Mouse (Mus musculus): ENCODE results near the gene Rab7b. TPM values are rescaled to one million over a fixed set of nuclear protein-coding genes. Genes with fewer than 3 reads are reported as not detected.
A peak's percentile ranks its signal among the peaks of the same experiment; 100 is the strongest.

Rab7b gene
- polyA plus RNA-seq, 1 experiment from 2014 or later, result 12.5 TPM

GRCm38 (mm10) chr1:131721989-131722388 is 33.5 kb downstream of the Rab7b start:
- no peak overlapping the region for H3K9ac ChIP-seq (ENCODE audit: low read length)
- no peak overlapping the region for H3K4me3 ChIP-seq (replicated peaks; ENCODE audit: low read length)
- no peak overlapping the region for H3K4me2 ChIP-seq (ENCODE audit: low read depth, low read length)
- whole genome bisulfite sequencing, result 63% methylated on average over 3 of the region's 3 CpGs
- no peak for ATAC-seq (ENCODE audit: insufficient read depth, low FRiP score)
- H3K36me3 ChIP-seq (ENCODE audit: control insufficient read depth, insufficient read depth, low read length), result no peaks in the 10 kb centered on the region
- H3K27ac ChIP-seq (ENCODE audit: low read length), result no peak overlapping the region
- H3K9me3 ChIP-seq (replicated peaks; ENCODE audit: control insufficient read depth, low read length), result no peaks in the 10 kb centered on the region
- H3K4me1 ChIP-seq (ENCODE audit: control insufficient read depth, insufficient read depth, low read length), result 0 out of 2 replicates have a peak, but pooled peaks cover 3% of the 10 kb centered on the region
- H3K27me3 ChIP-seq (ENCODE audit: control insufficient read depth, insufficient read depth, low read length), result no peaks in the 10 kb centered on the region

GRCm38 (mm10) chr1:131723549-131723948 is 35.1 kb downstream of the Rab7b start:
- H3K4me2 ChIP-seq (ENCODE audit: low read depth, low read length), result no peak overlapping the region
- H3K4me3 ChIP-seq (replicated peaks; ENCODE audit: low read length), result no peak overlapping the region
- no peaks in the 10 kb centered on the region for H3K9me3 ChIP-seq (replicated peaks; ENCODE audit: control insufficient read depth, low read length)
- no peak overlapping the region for H3K9ac ChIP-seq (ENCODE audit: low read length)
- ATAC-seq (ENCODE audit: insufficient read depth, low FRiP score), result no peak
- H3K36me3 ChIP-seq (ENCODE audit: control insufficient read depth, insufficient read depth, low read length), result no peaks in the 10 kb centered on the region
- H3K4me1 ChIP-seq (ENCODE audit: control insufficient read depth, insufficient read depth, low read length), result 0 out of 2 replicates have a peak, but pooled peaks cover 3% of the 10 kb centered on the region
- H3K27ac ChIP-seq (ENCODE audit: low read length), result no peak overlapping the region
- no peaks in the 10 kb centered on the region for H3K27me3 ChIP-seq (ENCODE audit: control insufficient read depth, insufficient read depth, low read length)
- WGBS, result 71% methylated on average over 4 of the region's 4 CpGs

- no peak overlapping the region for H3K9ac ChIP-seq (ENCODE audit: low read length)
- no peaks in the 10 kb centered on the region for H3K36me3 ChIP-seq (ENCODE audit: control insufficient read depth, insufficient read depth, low read length)
- WGBS, result 62% methylated on average over 6 of the region's 6 CpGs
- H3K4me2 ChIP-seq (ENCODE audit: low read depth, low read length), result no peak overlapping the region
- H3K27ac ChIP-seq (ENCODE audit: low read length), result no peak overlapping the region
- H3K4me1 ChIP-seq (ENCODE audit: control insufficient read depth, insufficient read depth, low read length), result peaks cover 6% of the 10 kb centered on the region; the same call in 1 of the 2 replicates
- no peak for ATAC-seq (ENCODE audit: insufficient read depth, low FRiP score)
- no peaks in the 10 kb centered on the region for H3K27me3 ChIP-seq (ENCODE audit: control insufficient read depth, insufficient read depth, low read length)
- H3K9me3 ChIP-seq (replicated peaks; ENCODE audit: control insufficient read depth, low read length), result no peaks in the 10 kb centered on the region
- H3K4me3 ChIP-seq (replicated peaks; ENCODE audit: low read length), result no peak overlapping the region
These were observed 38.1 kb downstream of the Rab7b start for GRCm38 (mm10) chr1:131726586-131726985.

- peak; percentile 74; the same call in 1 of the 2 replicates for ATAC-seq (ENCODE audit: insufficient read depth, low FRiP score)
- no peak overlapping the region for H3K4me3 ChIP-seq (replicated peaks; ENCODE audit: low read length)
- no peaks in the 10 kb centered on the region for H3K27me3 ChIP-seq (ENCODE audit: control insufficient read depth, insufficient read depth, low read length)
- H3K4me2 ChIP-seq (ENCODE audit: low read depth, low read length), result no peak overlapping the region
- H3K9ac ChIP-seq (ENCODE audit: low read length), result no peak overlapping the region
- H3K36me3 ChIP-seq (ENCODE audit: control insufficient read depth, insufficient read depth, low read length), result no peaks in the 10 kb centered on the region
- peaks cover 4% of the 10 kb centered on the region; the same call in 1 of the 2 replicates for H3K4me1 ChIP-seq (ENCODE audit: control insufficient read depth, insufficient read depth, low read length)
- no peak overlapping the region; the same call in 1 of the 2 replicates for H3K27ac ChIP-seq (ENCODE audit: low read length)
- 67% methylated on average over 12 of the region's 12 CpGs for WGBS
- no peaks in the 10 kb centered on the region for H3K9me3 ChIP-seq (replicated peaks; ENCODE audit: control insufficient read depth, low read length)
These were observed 42.3 kb downstream of the Rab7b start for GRCm38 (mm10) chr1:131730639-131731437.

- H3K4me1 ChIP-seq (ENCODE audit: control insufficient read depth, insufficient read depth, low read length), result peaks cover 9% of the 10 kb centered on the region; the same call in 1 of the 2 replicates
- no peaks in the 10 kb centered on the region for H3K9me3 ChIP-seq (replicated peaks; ENCODE audit: control insufficient read depth, low read length)
- 70% methylated on average over 13 of the region's 13 CpGs for WGBS
- ATAC-seq (ENCODE audit: insufficient read depth, low FRiP score), result no peak
- no peak overlapping the region for H3K4me3 ChIP-seq (replicated peaks; ENCODE audit: low read length)
- no peaks in the 10 kb centered on the region for H3K36me3 ChIP-seq (ENCODE audit: control insufficient read depth, insufficient read depth, low read length)
- no peak overlapping the region for H3K27ac ChIP-seq (ENCODE audit: low read length)
- H3K9ac ChIP-seq (ENCODE audit: low read length), result no peak overlapping the region
- H3K27me3 ChIP-seq (ENCODE audit: control insufficient read depth, insufficient read depth, low read length), result no peaks in the 10 kb centered on the region
- no peak overlapping the region for H3K4me2 ChIP-seq (ENCODE audit: low read depth, low read length)
These were observed 45.1 kb downstream of the Rab7b start for GRCm38 (mm10) chr1:131733474-131734180.

- WGBS, result 87% methylated on average over 6 of the region's 6 CpGs
- Histone ChIP-seq H3K4me2 (ENCODE audit: low read depth, low read length) (no peak overlapping the region), H3K36me3 (ENCODE audit: control insufficient read depth, insufficient read depth, low read length) (no peaks in the 10 kb centered on the region), H3K4me3 (replicated peaks; ENCODE audit: low read length) (no peak overlapping the region), H3K27me3 (ENCODE audit: control insufficient read depth, insufficient read depth, low read length) (no peaks in the 10 kb centered on the region), H3K9ac (ENCODE audit: low read length) (no peak overlapping the region), H3K9me3 (replicated peaks; ENCODE audit: control insufficient read depth, low read length) (no peaks in the 10 kb centered on the region), H3K4me1 (ENCODE audit: control insufficient read depth, insufficient read depth, low read length) (peaks cover 9% of the 10 kb centered on the region; the same call in 1 of the 2 replicates), H3K27ac (ENCODE audit: low read length) (no peak overlapping the region)
- ATAC-seq (ENCODE audit: insufficient read depth, low FRiP score), result no peak
These were observed 46.3 kb downstream of the Rab7b start for GRCm38 (mm10) chr1:131734657-131735273.

- 60% methylated on average over 9 of the region's 9 CpGs for WGBS
- no peak overlapping the region for H3K4me2 ChIP-seq (ENCODE audit: low read depth, low read length)
- H3K27me3 ChIP-seq (ENCODE audit: control insufficient read depth, insufficient read depth, low read length), result no peaks in the 10 kb centered on the region
- no peaks in the 10 kb centered on the region for H3K9me3 ChIP-seq (replicated peaks; ENCODE audit: control insufficient read depth, low read length)
- H3K4me3 ChIP-seq (replicated peaks; ENCODE audit: low read length), result no peak overlapping the region
- H3K4me1 ChIP-seq (ENCODE audit: control insufficient read depth, insufficient read depth, low read length), result peaks cover 5% of the 10 kb centered on the region; the same call in 1 of the 2 replicates
- H3K27ac ChIP-seq (ENCODE audit: low read length), result peak overlapping the region; percentile 22
- ATAC-seq (ENCODE audit: insufficient read depth, low FRiP score), result peak; percentile 68
- no peak overlapping the region for H3K9ac ChIP-seq (ENCODE audit: low read length)
- H3K36me3 ChIP-seq (ENCODE audit: control insufficient read depth, insufficient read depth, low read length), result no peaks in the 10 kb centered on the region
These were observed 48.0 kb downstream of the Rab7b start for GRCm38 (mm10) chr1:131736494-131736893.

GRCm38 (mm10) chr1:131737269-131737668 is 48.8 kb downstream of the Rab7b start:
- no peak overlapping the region for H3K4me3 ChIP-seq (replicated peaks; ENCODE audit: low read length)
- 0 out of 2 replicates have a peak overlapping the region, but pooled peaks have one; percentile 10 for H3K9ac ChIP-seq (ENCODE audit: low read length)
- peak; percentile 78 for ATAC-seq (ENCODE audit: insufficient read depth, low FRiP score)
- no peaks in the 10 kb centered on the region for H3K36me3 ChIP-seq (ENCODE audit: control insufficient read depth, insufficient read depth, low read length)
- H3K4me2 ChIP-seq (ENCODE audit: low read depth, low read length), result no peak overlapping the region
- H3K27ac ChIP-seq (ENCODE audit: low read length), result peak overlapping the region; percentile 22
- no peaks in the 10 kb centered on the region for H3K9me3 ChIP-seq (replicated peaks; ENCODE audit: control insufficient read depth, low read length)
- H3K4me1 ChIP-seq (ENCODE audit: control insufficient read depth, insufficient read depth, low read length), result peaks cover 5% of the 10 kb centered on the region; the same call in 1 of the 2 replicates
- no peaks in the 10 kb centered on the region for H3K27me3 ChIP-seq (ENCODE audit: control insufficient read depth, insufficient read depth, low read length)
- WGBS, result 47% methylated on average over 5 of the region's 5 CpGs
